Mouse (Mus musculus) midbrain, embryonic 10.5 days (tissue): ENCODE data around the gene Ceacam5. TPM values are rescaled to one million over a fixed set of nuclear protein-coding genes. Genes with fewer than 3 reads are reported as not detected.

Experiments used
- DNase-seq: peaks from one replicate; pipeline ENCODE4 v3.0.0-alpha.2; 2017; ENCODE audit warnings: low spot score
- H3K27ac ChIP-seq: fragments of 300-500 bp; sonication (generic); replicated peaks from 2 replicates; pipeline ENCODE4 v1.5.1; 2016; ENCODE audit warnings: mild to moderate bottlenecking
- H3K27me3 ChIP-seq: fragments of 300-500 bp; sonication (generic); 2 replicates; pipeline ENCODE4 v1.6.1; 2016; ENCODE audit warnings: low read depth, mild to moderate bottlenecking; ENCODE audit not compliant: poor library complexity, severe bottlenecking
- H3K36me3 ChIP-seq: fragments of 300-500 bp; sonication (generic); 2 replicates; pipeline ENCODE4 v1.6.1; 2016; ENCODE audit warnings: mild to moderate bottlenecking, moderate library complexity
- H3K4me1 ChIP-seq: fragments of 300-500 bp; sonication (generic); 2 replicates; pipeline ENCODE4 v1.6.1; 2016
- H3K4me3 ChIP-seq: fragments of 300-500 bp; sonication (generic); 2 replicates; pipeline ENCODE4 v1.5.1; 2016; ENCODE audit warnings: mild to moderate bottlenecking, moderate library complexity
- H3K9me3 ChIP-seq: fragments of 300-500 bp; sonication (generic); replicated peaks from 2 replicates; pipeline ENCODE4 v1.6.1; 2016; ENCODE audit warnings: mild to moderate bottlenecking
- WGBS: fragments of 180-500 bp; shearing (Covaris S2); methylation state at CpG from one replicate; pipeline ENCODE4 v1.1.7; 2016; 5-methylcytosine and 5-hydroxymethylcytosine counted together
- polyA plus RNA-seq: library from polyadenylated mRNA; unstranded; fragments of >200 nt; fragmentation: Nextera tagmentation; extraction: Ambion mirVana; gene quantifications from 2 replicates; pipeline ENCODE4 v1.2.1, GENCODE M21; 2016

Ceacam5 gene
- not detected in 2 replicates for polyA plus RNA-seq

DNA sequence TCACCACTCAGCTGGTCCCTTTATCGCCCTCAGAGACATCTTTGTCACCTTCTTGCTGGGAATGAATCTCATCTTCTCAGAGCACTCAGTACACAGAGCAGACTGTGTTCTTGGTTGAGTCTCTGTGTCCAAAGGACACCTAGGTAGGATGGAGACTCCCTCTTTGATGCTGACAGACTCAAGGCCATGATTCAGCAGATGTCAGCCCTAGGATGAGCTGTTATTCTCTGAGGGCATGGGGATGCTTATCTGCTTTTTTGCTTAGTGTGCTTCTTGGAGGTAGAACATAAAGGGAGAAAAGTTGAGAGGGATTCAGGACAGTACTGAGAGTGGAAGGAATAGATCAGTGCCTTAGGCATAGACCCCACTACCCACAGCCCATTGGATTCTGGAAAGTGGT lies at the start of gene Ceacam5:
Ceacam5 (plus strand) TSS at position 301 of the 400 bp plus-strand sequence.
- peaks cover 93% of the 10 kb centered on the region for H3K9me3 ChIP-seq

More for the DNA sequence above, at the start of gene Ceacam5:
- Histone ChIP-seq H3K4me3 (no peak within 1 kb of the TSS), H3K27ac (no peak within 1 kb of the TSS), H3K4me1 (no peaks in the 10 kb centered on the region), H3K36me3 (no peaks in the 10 kb centered on the region), H3K27me3 (no peaks in the 10 kb centered on the region)
- DNase-seq = no peak
- 72% methylated on average over 1 of the region's 1 CpGs for WGBS

Other genes with a start within 250 kb of the Ceacam5 start
- gene Ceacam14, start 99.4 kb downstream of the Ceacam5 start, polyA plus RNA-seq = not detected in 2 replicates
- gene Gm5155, start 158.5 kb downstream of the Ceacam5 start, polyA plus RNA-seq = not detected in 2 replicates